Mouse (Mus musculus) large intestine, adult 2 months (tissue): ENCODE measurements around the gene Pum1. TPM values are rescaled to one million over a fixed set of nuclear protein-coding genes. Genes with fewer than 3 reads are reported as not detected.
"Not testable (repeated sequence)": the region's sequence is repeated elsewhere in the genome, so short reads cannot be mapped to it uniquely, and the experiment has no call there.

Experiments used
- DNase-seq: peaks from one replicate; pipeline ENCODE4 v3.0.0-alpha.2; 2012; ENCODE audit warnings: low read depth, low spot score
- WGBS: fragments of 180-500 bp; shearing (Covaris S2); methylation state at CpG from one replicate; pipeline ENCODE4 v1.1.7; 2018; 5-methylcytosine and 5-hydroxymethylcytosine counted together
- polyA plus RNA-seq: library from polyadenylated mRNA; depleted of rRNA; stranded (reverse); fragments of >200 nt; gene quantifications from 2 replicates; pipeline ENCODE4 v1.2.3, GENCODE M21; 2012

Pum1 gene
- polyA plus RNA-seq, 1 experiment = 25.0 TPM

DNA sequence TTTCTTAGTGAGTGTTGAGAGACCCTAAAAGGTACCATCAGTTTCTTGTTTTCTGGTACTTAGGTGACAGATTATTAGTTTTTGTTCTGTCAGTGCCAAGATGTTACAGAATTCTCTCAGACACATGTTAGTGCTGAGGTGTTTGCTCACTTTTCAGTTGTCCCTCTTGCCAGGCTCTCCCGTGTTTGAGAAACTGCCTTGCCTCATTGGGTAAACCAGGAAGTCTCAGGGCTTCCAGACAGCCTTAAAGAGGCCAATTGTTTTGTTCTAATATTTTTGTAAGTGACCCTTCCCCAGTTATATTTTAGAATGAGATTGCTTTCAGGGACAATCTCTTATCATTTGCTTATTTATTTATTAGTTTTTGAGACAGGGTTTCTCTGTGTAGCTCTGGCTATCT, 2.1 kb downstream of the Pum1 start:
- 0% methylated on average over 1 of the region's 1 CpGs for WGBS
- DNase-seq = no peak

DNA sequence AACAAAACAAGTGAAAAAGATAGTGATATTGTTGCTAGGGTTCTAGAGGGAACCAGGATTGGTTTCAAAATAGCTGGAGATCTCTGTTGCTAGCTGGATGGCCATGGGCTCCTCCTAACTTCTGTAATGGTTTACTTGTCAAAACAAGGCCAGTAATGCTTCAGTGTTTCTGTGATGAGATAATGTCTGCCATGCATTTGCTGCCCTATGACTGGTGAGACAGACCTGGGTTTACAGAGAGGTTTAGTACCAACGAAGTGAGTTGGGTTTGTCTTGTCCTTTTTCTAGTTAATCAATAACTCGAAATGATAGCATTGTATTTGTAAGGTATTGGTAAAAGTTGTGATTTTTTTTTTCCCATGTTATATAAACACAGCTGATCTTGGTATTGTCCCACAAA, 4.6 kb downstream of the Pum1 start:
- no peak for DNase-seq
- WGBS = 23% methylated on average over 2 of the region's 2 CpGs

DNA sequence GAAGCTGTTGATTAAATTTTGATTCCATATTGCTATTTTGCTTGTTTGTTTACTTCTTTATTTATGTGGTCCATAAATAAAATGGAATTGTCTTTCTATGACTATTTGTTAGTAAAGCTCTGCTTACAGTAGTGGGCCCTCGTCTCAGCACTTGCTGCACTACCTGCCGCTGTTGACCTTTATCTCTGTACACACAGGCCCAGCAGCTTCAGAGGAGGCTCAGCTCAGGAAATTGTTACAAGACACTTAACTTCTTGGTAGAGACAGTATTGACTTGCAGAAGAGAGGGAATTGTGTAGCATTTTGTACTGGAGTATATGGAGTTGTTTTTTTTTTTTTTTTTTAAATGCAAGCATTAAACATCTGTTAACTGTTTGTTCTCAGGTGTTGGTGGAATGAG, 5.4 kb downstream of the Pum1 start:
- no peak for DNase-seq
- 16% methylated on average over 2 of the region's 2 CpGs for WGBS

DNA sequence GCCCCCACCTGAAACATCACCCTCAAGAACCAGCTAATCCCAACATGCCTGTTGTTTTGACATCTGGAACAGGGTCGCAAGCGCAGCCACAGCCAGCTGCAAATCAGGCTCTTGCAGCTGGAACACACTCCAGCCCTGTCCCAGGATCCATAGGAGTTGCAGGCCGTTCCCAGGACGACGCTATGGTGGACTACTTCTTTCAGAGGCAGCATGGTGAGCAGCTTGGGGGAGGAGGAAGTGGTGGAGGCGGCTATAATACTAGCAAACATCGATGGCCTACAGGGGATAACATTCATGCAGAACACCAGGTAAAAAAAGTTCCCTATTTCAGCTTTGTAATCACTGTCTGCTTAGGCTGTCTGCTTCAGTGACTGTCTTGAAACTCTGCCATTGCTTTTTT, 5.9 kb downstream of the Pum1 start:
- DNase-seq = no peak
- 16% methylated on average over 7 of the region's 7 CpGs for WGBS

DNA sequence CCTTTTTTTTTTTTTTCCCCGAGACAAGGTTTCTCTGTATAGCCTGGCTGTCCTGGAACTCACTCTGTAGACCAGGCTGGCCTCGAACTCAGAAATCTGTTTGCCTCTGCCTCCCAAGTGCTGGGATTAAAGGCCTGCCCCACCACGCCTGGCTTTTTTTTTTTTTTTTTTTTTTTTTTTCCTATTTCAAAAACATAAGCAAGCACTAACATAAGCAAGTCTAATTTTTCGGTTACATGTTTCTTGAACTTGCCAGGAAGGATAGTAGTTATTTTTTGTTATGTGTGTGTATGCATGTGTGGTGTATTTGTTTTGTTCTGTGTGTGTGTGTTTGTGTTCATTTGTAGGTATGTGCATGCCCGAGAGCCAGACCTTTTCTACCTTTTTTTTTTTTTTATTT, 6.9 kb downstream of the Pum1 start:
- 70% methylated on average over 5 of the region's 5 CpGs for WGBS
- DNase-seq = not testable (repeated sequence)

DNA sequence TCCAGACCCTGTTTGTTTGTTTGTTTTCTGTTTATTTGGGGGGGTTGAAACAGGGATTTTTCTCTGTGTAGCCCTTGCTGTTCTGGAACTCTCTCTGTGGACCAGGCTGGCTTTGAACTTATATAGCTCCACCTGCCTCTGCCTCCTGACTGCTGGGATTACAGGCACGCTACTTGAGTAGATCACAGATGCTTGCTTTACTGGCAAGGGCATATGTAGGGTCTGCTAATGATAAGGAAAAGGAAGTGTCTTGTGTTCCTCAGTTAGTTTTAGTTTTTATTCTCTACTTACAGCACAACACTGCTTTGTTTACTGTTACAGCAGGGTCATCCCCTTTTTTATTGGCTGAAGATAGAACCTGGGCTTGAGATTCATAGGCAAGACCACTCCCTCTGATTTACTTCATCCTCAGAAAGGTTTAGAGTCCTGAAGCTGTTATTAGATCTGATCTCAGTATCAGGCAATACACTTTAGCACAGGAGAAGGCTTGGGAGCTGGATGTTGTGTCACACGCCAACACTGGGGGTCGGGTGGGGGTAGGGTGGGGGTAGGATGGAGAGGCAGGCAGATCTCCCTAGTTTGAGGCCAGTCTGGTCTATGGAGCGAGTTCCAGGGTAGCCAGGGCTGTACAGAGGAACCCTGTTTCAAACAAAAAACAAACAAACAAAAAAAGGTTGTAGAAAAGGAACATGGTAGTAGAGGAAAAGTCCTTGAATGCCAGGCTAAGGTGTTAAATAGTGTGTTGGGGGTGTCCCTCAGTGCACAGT, 8.1 kb downstream of the Pum1 start:
- DNase-seq = no peak
- 79% methylated on average over 4 of the region's 4 CpGs for WGBS

DNA sequence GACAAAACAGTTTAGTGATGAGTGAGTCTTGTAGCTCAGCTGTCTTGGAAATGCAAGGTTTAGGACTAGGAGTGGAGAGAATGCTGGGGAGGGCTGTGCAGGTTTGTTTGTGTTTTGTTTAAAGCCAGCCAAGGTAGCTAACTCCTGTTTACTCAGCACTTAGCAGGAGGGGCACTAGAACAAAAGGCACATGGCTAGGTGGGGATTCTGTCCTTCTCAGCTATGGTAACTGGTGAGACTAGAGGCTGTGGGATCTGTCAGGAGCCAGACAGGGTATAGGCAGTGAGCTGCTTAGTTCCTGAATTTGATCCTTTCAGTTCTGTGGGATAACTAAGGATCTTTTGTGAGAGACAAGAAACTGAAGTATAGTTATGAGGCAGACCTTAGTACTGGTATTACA, 9.0 kb downstream of the Pum1 start:
- DNase-seq = no peak

DNA sequence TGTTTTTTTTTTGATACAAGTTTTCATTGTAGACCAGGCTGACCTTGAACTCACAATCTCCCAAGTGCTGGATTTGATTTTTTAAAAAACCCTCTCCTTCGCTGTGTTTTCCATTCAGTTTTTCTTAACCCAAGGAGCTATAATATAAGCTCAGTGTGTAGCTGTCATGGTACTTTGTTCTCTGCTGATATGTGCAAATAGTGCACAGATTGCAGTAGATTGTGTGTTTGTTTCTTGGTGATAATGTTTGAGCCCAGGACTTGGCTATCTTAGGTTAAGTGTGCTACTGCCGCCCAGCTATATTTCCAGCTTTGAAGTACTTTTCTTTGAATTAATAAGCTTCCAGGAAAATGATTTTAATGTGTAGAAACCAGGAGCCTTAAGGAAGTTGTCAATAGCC, 13.6 kb downstream of the Pum1 start:
- WGBS = 78% methylated on average over 2 of the region's 2 CpGs
- DNase-seq = no peak

DNA sequence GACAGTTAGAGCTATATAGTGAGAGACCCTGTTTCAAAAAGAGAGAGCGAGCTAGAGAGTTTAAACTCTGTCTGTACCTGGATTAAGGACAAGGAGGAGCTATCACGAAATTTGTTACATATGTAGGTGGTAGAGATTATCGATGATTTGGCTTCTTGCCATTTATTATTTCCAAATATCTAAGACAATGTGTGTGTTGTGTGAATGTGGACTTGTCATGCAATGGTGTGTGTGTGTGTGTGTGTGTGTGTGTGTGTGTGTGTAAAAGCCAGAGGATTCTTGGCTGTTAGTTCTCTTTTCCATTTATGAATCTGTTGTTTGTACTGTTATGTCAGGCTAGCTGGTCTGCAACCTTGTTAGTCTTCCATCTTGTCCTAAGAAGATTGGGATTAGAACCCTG, 15.0 kb downstream of the Pum1 start:
- DNase-seq = no peak
- WGBS = 90% methylated on average over 3 of the region's 3 CpGs

DNA sequence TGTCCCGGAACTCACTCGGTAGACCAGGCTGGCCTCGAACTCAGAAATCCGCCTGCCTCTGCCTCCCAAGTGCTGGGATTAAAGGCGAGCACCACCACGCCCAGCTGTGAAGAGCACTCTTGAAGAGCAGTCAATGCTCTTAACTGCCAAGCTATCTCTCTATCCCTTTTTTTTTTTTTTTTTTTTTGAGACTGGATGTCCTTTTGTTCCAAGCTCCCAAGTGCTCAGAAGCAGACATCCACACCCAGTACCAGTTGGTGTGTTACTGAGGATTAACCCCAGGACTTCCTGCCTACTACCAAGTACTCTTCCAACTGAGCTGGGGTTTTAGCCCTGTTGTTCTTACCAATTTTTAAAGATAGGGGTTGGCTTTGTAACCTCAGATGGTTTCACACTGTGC, 17.6 kb downstream of the Pum1 start:
- no peak for DNase-seq
- 94% methylated on average over 6 of the region's 6 CpGs for WGBS

DNA sequence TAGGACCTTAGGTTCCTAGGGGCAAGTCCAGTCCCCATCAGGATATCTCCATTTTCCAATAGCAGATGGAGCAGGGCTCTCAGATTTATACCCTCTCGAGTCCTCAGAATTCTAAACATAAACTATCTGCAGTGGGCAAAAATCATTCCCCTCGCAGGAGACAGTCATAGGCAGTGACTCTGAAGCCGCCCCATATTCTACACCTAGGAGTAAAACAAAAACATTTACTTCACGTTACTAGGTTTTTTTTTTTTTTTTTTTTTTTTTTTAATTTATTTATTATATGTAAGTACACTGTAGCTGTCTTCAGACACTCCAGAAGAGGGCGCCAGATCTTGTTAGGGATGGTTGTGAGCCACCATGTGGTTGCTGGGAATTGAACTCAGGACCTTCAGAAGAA, 19.9 kb downstream of the Pum1 start:
- 87% methylated on average over 5 of the region's 5 CpGs for WGBS

DNA sequence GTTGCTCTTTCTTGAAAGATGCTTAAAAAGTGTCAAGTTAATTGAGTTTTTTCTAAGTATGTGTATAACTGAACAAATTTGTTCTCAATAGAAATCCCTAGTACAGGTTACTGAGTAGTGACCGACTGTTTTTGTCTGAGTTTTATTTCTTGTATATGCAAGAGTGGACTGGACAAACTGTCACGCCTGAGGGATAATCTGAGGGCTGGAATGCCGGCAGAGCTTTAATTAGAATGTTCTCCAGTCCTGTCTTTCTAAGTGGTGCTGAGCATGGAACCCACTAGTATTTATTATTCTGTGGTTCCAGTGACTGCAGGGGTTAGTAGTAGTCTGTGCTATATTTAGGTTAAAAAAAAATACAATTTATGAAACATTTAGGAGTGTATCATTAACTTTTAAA, 30.8 kb downstream of the Pum1 start:
- WGBS = 66% methylated on average over 3 of the region's 3 CpGs
- no peak for DNase-seq

More for the DNA sequence above, 19.9 kb downstream of the Pum1 start:
- not testable (repeated sequence) for DNase-seq

DNA sequence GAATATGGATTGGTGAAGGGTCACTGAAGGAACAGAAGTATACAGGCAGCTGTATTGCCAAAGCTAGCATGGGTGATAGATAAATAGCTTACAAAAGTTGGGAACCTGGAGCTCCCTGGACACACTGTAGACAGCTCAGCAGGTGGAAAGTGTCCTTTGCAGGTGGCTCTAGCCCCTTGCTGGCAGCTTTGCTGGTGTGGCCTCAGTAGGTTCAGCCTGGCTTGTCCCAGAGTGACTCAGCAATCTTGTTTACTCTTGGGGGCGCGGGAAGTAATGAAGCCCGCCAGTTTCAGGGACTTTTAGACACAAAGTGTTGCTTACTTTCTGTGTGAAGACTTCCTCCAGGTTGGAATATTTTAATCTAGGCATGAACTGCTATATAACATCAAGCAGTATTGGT, 31.9 kb downstream of the Pum1 start:
- DNase-seq = no peak
- WGBS = 56% methylated on average over 3 of the region's 3 CpGs

DNA sequence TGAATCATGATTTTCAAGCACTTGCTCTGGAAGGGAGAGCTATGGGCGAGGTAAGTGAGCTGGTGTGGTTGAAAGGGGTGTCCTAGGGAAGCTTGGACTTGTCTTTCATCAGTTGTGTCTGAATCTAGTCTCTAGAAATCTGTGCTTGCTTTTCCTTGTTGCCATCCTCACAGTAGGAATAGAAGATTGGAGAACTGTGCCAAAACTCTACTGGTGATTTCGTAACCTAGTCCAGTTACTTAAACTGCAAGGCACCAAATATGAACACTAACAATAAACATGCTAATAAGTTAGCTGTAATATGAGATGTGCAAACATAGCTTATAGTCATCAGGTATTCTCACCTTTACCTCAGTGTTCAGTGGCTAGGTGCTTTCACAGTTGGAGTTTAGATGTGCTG, 37.9 kb downstream of the Pum1 start:
- 42% methylated on average over 2 of the region's 2 CpGs for WGBS
- DNase-seq = no peak

DNA sequence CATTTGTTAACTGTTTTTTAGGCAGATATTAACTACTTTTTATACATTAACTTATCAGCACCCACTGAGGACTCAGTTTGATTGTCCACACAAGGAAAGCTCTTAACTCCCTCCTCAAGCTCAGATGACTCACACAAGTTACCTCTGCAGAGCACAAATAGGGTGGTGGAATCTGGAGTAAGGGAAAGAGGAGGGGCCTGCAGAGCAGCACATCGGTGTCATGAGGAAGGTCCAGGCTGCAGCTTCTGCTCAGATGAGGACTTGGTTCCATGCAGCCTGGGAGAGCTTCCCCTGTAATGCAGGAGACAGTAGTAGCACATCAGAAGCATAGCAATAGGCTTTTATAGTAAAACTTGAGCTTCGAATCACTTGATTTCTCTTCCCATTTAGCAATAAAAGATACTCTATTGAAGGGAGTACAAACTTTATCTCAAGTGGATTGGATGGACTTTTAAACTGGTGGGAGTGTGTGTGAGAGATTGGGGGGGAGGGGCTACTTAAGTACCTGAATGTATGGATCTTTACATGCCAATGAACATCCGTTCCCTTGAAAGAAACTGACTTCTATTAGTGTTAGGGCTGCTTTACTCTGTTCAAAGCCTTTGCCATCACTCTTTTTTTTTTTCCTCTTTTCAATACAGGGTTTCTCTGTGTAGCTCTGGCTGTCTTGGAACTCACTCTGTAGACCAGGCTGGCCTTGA, 39.9 kb downstream of the Pum1 start:
- WGBS = 60% methylated on average over 3 of the region's 3 CpGs
- no peak for DNase-seq

DNA sequence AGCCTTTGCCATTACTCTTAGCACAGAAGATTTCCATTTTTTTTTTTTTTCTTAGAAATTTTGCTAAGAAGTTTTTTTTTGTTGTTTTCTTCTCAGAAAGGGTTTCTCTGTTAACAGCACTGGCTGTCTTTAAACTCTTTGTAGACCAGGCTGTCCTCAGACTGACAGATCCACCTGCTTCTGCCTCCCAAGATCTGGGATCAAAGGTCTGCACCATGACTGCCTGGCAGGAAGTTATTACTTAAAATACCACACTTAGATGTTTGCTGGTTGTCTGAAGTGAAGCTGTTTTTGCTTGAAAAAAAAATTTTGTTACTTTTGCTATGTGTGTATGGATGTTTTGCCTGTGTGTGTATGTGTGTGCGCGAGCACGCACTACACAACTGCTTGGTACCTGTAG, 40.5 kb downstream of the Pum1 start:
- no peak for DNase-seq
- whole genome bisulfite sequencing = 98% methylated on average over 3 of the region's 3 CpGs

DNA sequence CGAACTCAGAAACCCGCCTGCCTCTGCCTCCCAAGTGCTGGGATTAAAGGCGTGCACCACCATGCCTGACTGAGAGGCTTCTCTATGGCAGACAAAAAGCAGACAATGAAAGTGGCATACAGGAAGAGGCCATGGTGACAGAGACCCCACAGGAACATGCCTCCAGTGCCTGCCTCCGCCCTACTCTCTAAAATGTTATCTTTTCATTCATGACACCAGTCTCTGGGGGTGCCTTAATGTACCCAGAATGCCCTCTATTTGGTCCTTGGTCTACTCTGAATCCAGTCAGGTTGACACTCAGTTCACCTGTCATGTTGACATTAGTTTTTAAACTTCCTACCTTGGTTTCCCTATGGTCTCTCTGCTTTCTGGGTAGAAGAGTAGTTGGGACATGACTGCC, 41.5 kb downstream of the Pum1 start:
- no peak for DNase-seq
- WGBS = 91% methylated on average over 4 of the region's 4 CpGs

DNA sequence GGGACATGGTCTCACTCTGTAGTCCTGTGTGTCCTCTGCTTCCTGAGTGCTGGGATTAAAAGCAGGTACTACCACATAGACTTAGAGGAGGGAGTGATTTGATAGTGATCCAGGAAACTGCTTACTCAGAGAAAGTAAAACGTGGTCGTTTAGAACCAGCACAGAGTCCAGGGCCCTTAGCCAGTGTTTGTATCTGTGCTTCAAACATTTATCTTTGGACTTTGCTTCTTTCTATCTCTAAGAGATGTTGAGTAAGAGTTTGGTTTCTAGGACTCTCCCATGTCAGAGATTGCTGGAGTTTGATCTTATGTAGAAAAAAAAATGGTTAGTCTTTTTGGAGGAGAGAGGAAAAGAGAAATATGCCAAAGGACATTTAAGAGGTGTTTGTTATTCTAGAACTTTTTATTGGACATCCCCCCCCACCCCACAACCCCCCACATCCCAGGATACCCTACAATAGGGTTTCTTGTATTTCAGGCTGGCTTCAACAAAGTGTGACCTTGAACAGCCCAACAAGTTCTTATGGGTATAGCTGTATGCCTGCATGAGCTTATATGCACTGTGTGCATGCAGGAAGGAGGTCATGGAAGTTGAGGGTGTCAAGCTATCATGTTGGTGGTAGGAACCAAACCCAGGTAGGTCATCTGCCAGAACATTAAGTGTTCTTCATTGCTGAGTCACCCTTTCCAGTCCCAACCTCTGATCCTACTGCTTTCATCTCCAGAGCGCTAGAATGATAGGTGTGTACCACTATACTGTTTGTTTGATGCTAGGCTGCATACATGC, 43.3 kb downstream of the Pum1 start:
- DNase-seq = peak; percentile 27
- WGBS = 25% methylated on average over 3 of the region's 3 CpGs

DNA sequence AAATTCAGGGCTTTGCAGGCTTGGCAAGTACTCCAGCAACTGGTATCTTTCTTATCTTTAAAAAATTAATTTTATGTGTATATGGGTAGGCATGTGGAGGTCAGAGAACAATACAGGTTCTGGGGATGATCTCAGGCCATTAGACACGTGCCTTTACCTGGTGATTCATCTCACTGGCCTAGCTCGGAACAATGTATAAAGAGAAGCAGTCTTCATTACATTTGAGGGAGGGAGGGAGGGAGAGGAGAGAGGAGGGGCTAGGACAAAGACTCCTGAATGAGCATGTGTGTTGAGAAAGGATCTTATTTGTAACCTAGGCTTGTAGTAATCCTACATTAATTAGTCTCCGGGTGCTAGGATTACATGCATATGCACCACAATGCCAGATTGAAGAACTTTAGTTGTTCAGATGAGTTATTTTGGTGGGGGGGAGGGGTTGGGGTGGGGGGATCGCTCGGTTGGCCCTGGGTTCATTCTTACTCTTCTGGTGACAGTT, 48.3 kb downstream of the Pum1 start:
- 55% methylated on average over 5 of the region's 5 CpGs for WGBS
- no peak for DNase-seq

DNA sequence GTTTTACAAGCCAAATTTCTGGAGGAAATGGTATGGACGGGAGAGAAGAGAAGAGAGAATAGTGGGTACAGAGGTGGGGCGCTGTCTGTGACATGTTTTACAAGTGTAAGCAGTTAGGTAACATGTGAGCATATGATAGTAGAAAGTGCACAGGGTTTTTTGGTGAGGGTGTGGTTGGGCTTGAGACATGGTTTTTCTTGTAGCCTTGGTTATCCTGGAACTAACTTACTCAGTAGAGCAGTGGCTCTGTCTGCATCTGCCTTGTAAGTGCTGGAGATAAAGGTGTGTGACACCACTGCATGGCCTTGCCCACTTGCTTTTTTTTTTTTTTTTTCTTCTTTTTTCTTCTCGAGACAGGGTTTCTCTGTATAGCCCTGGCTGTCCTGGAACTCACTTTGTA, 49.2 kb downstream of the Pum1 start:
- WGBS = 54% methylated on average over 3 of the region's 3 CpGs
- DNase-seq = no peak

DNA sequence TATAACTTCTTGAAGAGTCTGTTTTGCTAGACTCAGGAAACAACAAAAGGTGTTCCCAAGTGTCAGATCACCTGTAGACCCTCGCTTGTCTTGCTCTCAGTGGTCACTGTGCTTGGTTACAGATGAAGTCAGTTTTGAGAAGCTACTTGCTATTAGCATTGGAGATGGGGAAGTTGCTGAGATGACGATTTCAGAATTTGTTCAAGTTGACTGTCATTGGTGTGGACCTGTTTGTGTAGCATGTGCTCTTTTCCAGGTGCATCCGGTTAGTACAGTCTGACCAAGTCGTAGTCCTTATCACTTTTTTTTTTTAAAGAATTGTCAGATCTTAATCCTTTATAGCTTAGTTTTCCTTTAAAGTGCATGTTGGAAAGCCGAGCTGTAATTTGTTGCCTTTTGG, 50.3 kb downstream of the Pum1 start:
- no peak for DNase-seq
- WGBS = 42% methylated on average over 5 of the region's 5 CpGs
